Mouse (Mus musculus): ENCODE measurements around the gene Ugt1a9.

DNA sequence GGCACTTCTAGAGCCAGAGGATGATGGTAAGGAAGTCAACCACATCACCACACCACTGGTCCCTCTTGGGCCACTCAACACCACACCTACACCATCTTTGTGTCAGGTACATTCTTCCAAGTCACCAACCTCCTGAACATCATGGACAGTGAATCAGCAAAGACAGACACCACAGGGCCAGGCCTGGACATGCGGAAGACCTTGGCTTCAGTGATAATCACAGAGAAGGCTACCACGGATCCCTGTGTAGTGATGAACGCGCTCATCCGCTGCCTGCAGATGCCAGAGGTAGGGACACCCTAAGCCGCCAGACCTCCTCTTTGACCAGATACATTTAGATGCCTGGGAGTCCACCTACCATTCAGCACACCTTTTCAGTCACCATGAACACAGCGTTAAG, 157.5 kb downstream of the Ugt1a9 start:
- TF ChIP-seq CTCF (IDR thresholded peaks at IDR 0.05; ENCODE audit: borderline replicate concordance, control insufficient read depth, extremely low read depth, insufficient read depth, low read length, poor library complexity) (no peak), POLR2A (IDR thresholded peaks at IDR 0.05; ENCODE audit: control insufficient read depth, extremely low read depth, insufficient read depth, low read length, poor library complexity) (no peak)

All from thymus, adult 2 months (tissue).